Mouse (Mus musculus): ENCODE data around the gene Itk.

Gene Itk

DNA sequence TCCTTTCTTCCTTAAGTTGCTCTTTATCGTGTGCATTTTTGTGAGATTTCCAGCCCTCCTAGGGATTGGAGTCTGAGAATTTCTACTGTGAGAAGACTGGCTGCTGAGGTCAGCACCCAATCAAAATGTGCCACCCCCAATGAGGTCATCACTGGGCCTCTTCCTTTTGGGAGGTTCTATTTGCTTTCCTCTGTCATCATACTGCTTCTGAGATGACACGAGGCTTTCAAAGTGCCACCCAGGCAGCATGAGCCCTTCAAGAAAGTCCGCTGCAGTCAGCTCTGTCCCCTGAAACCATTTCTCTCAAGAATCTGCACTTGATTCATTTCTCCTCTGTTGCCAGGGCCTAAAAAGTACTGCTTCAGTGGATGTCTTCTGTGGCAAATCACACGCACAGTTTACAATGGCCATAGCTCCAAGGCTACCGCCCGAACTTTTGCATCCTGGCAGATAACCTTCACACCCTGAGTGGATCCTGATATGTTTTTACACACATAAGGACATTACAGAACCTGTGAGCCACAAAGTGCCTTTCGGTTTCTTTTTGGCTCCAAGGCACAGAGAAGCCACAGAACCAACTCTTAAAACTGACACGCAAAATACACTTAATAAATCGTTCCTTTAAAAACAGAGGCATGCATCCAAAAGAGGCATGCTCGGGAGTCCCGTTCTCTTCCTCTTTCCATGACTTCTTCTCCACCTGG is 80.9 kb downstream of the Itk start:
- no peak for DNase-seq (ENCODE audit: low spot score)

DNA sequence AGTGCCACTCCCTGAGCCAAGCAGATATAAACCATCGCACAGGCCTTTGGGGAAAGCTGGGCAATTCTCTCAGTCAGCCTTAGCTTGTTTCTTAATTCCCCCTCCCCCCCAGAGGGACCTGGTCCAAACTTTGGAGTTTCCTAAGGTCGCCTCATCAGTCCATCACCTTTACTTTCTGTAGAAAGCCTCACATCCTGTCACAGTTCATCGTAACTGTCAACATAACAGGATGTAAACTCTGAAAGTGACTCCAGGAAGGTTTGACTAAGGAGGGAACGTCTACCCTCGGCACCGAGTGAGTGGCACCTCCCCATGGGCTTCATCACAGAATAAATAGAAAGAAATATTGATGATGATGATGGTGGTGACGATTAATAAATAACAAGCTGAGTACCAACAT is 81.5 kb downstream of the Itk start:
- no peak for DNase-seq (ENCODE audit: low spot score)

GRCm38 (mm10) chr11:46306776-46307175 is 82.5 kb downstream of the Itk start:
- no peak for DNase-seq (ENCODE audit: low spot score)

DNA sequence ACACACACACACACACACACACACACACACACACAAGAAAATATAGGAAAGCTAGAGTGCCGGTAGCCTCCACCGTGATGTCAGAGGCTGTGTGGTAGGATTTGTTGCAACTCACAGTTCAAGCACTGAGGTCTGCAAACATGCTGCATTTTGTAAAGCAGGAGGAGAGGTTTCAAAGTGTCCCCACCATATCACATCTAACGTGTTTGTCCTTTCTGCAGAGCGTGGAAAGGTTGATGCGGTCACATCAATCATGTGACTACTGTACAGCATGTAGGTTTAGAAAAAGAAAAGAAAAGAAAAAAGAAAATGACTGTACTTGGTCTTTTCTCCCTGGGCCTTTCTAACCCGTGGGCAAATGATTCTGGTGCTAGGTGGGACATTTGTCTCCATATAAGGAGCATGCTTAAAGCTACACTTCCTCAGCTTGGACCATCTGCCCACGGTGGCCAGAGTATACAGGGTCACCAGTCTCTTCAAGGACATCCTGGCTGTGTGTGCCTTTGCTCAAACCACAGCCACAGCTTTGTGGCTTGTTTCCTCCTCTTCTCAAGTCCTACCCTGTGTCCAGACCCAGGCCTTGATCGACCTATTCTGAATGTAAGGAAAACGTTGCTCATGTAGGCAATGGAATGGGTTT is 83.3 kb downstream of the Itk start:
- DNase-seq (ENCODE audit: low spot score): no peak

DNA sequence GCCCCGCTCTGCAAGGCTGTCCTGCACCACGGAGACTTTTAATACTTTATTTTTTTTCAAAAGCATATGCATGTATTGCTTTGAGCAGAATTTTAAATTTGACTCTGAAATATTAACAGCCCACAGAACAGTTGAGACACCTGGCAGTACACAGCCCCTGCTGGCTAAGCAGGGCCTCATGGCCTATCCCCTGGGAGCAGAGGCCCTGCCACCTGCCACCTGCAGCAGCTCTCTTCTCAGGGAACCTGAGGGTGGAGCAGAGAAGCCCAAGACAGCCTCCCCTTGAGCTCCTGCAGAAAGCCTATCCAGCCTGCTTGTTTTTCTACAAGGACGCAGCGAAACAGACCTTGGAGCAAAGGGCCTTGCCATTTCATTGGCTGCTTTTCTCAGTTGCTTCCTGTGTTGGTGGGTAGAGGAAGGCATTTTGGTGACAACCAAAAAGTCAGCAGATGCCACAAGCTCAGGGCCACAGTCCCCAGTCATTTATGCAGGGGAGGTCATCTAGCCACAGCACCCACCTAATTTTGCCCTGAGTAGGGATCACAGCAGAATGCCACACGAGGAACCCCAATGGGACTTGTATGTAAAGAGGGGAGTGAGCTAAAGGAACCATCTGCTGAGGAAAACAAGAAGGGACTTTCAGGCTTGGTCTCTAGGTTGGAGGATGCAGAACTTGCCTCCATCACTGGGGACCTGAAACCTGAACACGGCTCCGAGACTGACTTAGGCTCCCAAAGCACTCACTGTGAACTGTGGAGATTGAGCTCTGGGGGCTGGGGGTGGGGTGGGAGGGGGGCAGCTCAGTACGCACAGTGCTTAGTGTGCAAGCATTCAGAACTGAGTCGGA is 84.2 kb downstream of the Itk start:
- no peak for DNase-seq (ENCODE audit: low spot score)

DNA sequence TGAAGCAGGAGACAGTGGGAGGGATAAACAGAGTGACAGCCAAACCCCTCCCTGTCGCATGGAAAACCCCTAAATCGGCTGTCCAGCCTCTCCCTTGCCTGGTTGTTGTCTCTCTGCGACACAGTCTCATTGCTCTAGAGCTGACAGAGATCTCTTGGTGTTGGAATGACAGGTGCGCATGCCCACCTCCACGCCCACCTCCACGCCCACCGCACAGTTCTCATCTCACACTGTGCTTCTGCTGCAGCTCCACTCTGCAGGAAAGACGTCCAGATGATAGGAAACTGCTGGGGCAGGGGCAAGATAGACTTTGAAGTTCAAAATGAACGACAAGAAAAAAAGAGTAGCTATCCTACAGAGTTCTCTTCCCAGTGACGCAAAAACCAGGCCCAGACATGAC is 85.2 kb downstream of the Itk start:
- DNase-seq (ENCODE audit: low spot score): no peak

- no peak for DNase-seq (ENCODE audit: low spot score)
Measured at GRCm38 (mm10) chr11:46302471-46302870, 86.8 kb downstream of the Itk start.

DNA sequence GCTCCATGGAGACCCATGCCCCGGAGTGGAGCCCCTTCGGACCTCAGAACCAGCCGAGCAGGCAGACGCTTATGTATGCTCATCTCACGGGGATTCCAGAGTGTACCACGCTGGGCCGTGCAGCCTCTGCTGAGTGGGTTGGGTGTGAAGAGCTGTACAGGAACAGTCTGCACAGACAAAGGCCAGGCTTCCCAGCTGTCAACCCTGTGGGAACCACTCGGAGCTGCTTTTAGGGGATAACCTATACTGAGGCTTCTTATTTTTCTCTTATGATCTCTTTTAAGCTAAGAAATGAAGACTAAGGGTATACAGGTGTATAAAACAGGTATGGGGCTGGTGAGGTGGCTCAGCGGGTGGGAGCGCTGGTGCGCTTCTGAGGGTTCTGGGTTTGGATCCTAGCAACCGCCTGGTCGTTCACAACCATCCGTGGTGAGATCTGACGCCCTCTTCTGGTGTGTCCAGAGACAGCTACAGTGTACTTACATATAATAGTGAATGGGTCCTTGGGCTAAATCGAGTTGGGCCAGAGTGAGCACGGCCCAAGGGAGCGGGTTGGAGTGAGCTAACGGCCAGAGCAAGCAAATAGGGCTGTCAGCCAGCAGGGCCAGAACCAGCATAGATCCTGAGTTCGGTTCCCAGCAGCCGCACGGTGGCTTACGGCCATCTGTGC is 87.6 kb downstream of the Itk start:
- no peak for DNase-seq (ENCODE audit: low spot score)

GRCm38 (mm10) chr11:46299901-46300300 is 89.4 kb downstream of the Itk start:
- no peak for DNase-seq (ENCODE audit: low spot score)

GRCm38 (mm10) chr11:46298889-46299785 is 90.2 kb downstream of the Itk start:
- DNase-seq (ENCODE audit: low spot score): no peak

GRCm38 (mm10) chr11:46294390-46294789 is 94.9 kb downstream of the Itk start:
- DNase-seq (ENCODE audit: low spot score): no peak

GRCm38 (mm10) chr11:46293491-46293890 is 95.8 kb downstream of the Itk start:
- no peak for DNase-seq (ENCODE audit: low spot score)

- DNase-seq (ENCODE audit: low spot score): no peak
Measured at GRCm38 (mm10) chr11:46290988-46291405, 98.3 kb downstream of the Itk start.

GRCm38 (mm10) chr11:46289561-46289960 is 99.8 kb downstream of the Itk start:
- no peak for DNase-seq (ENCODE audit: low spot score)

DNA sequence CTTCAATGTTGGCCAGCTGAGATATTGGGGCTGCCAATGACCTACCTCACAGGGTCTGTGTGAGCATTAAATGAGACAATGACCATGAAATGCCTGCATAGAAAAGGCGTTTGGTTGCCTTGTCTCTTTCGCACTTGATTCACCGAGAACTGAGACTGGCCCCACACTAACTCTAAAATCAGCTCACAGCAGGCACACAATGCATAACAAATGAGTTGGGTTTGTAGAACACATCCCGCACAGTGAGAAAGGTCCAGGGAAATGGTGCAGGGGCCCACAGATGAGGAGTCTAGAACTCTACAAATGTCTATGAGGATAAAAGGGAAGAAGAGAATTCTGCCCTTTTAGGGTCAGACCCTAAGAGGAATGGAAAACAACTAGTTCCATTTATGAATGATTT is 100.3 kb downstream of the Itk start:
- DNase-seq (ENCODE audit: low spot score): no peak

DNA sequence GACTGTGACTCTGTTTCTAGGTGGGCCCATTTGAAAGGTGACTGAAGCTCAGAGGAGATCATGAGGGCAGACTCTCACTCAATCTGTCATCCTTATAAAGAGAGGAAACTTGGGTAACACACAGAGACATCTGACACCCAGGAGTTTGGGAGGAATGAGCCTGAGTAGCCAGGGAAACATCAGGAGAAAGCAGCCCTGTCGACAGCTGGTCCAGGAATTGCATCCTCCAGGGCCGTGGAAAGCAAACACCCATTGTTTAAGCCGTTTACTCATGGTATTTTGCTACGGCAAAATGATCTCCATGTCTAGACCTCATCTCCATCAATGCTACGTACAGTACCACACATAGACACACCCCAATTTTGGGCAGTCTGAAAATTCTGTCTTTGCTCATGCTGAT is 101.2 kb downstream of the Itk start:
- no peak for DNase-seq (ENCODE audit: low spot score)

DNA sequence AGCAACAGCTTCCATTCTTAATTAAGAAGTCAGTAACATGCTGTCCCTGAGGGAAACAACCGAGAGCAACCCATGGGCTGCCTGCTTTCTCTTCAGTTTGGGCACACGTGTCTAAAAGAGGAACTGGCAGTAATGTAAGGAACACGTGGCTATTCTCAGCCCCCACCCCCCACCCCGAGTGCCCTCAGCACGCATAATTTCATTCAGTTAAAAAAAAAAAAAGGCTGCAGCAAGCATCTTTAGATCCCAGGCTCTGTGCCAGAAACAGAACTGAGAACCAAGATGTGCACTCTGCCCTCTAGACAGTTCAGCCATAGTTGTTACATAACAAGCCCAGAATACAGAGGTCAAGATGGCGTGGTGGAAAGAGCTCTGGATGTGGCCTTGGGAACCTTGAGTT is 102.5 kb downstream of the Itk start:
- DNase-seq (ENCODE audit: low spot score): no peak

DNA sequence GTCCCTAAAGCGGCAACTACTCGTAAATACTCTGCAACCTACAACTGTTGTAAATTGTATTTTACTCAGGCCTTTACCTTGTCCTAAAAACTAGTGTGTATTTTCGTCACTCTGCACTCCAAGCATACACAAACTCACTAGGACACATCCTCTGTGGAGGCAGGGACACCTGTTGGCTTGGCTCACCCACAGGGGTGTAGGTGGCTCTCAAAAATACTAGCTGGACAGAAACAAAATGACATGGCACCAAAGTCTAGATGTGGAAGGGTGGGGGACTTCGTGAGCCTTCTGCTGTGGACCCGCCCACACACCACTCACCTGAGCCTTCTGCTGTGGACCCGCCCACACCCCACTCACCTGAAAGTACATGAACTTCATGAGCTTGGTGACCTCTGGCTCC is 105.5 kb downstream of the Itk start:
- no peak for DNase-seq (ENCODE audit: low spot score)

- no peak for DNase-seq (ENCODE audit: low spot score)
Measured at GRCm38 (mm10) chr11:46282612-46283011, 106.7 kb downstream of the Itk start.

GRCm38 (mm10) chr11:46278709-46279108 is 110.6 kb downstream of the Itk start:
- DNase-seq (ENCODE audit: low spot score): no peak

DNA sequence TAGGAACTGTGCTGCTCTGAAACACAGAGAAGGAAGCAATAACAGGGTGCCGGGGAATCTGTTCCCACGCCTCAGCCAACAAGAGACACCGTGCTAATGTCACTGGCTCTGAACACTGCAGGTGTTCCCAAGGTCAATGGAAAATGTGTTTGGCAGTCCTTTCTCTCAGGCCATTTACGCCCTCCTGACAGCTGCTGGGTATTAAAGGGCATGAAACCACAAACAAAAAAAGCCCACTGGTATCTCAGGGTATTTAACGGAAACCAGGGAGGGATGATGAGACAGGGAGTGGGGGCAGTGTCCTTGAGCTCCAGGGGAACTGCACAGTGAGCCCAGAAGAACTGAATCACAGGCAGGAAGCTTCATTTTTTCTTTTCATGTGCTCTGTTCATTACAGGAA is 111.2 kb downstream of the Itk start:
- no peak for DNase-seq (ENCODE audit: low spot score)
